Mouse (Mus musculus): Measurements from ENCODE around the gene Gng11.

DNA sequence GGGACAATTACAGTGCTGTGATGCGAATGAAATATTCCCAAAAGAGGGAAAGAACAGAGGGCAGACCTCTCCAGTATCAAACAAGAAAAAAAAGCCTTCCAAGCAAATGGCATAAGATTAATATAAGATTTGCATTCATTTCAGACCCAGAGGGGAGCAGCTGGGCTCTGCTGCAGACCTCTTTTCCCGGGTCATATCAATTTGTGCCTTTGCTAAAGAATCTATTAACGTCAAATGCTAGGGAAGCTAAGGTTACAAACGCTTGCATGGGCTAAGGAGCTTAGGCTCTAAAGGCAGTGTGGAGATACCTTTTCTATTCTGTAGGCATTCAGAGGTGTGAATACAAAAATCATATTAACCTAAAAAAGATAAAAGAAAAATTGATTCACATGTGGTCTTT lies 48.7 kb upstream of the Gng11 start:
- TF ChIP-seq CTCF (IDR thresholded peaks at IDR 0.05; ENCODE audit: low read depth, low read length) = no peak
- no peak for TF ChIP-seq POLR2A (IDR thresholded peaks at IDR 0.05; ENCODE audit: extremely low read depth, insufficient read depth, low read length)

Measured in liver, adult 2 months (tissue).